Mouse (Mus musculus): ENCODE measurements around the gene Car11. TPM values are rescaled to one million over a fixed set of nuclear protein-coding genes. Genes with fewer than 3 reads are reported as not detected.
A peak's percentile ranks its signal among the peaks of the same experiment; 100 is the strongest.

Car11 gene
- polyA plus RNA-seq, 1 experiment from 2014 or later, result 39.8 TPM

DNA sequence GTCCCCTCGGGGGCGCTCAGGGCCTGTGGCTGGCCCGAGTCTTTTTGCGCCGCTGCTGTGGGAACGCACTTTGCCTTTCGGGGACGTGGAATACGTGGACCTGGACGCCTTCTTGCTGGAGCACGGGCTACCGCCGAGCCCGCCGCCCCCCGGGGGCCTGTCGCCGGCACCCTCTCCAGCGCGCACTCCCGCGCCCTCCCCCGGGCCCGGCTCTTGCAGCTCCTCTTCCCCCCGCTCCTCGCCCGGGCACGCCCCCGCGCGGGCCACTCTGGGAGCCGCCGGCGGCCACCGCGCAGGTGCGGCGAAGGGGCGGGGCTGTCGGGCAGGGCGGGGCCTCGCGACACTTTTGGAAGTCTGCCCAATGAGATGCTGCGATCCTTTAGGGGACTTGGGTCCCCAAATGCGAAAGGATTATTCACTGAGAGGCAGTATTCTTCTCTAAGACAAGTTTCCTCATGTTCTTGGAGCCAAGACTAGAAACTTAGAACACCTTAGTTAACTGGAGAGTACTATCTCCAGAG lies 7.1 kb downstream of the Car11 start:
- H3K4me1 ChIP-seq, result peaks cover 64% of the 10 kb centered on the region
- peak overlapping the region; percentile 70 for H3K27ac ChIP-seq (replicated peaks)
- WGBS, result under 1% methylated on average over 45 of the region's 45 CpGs
- ATAC-seq (replicated peaks), result no peak
- H3K36me3 ChIP-seq, result peaks cover 21% of the 10 kb centered on the region
- no peaks in the 10 kb centered on the region for H3K27me3 ChIP-seq
- peak overlapping the region; percentile 56 for H3K4me3 ChIP-seq
- peak overlapping the region; percentile 70 for H3K9ac ChIP-seq (replicated peaks)
- peak overlapping the region; percentile 98 for H3K4me2 ChIP-seq (replicated peaks)
- H3K9me3 ChIP-seq, result no peaks in the 10 kb centered on the region

DNA sequence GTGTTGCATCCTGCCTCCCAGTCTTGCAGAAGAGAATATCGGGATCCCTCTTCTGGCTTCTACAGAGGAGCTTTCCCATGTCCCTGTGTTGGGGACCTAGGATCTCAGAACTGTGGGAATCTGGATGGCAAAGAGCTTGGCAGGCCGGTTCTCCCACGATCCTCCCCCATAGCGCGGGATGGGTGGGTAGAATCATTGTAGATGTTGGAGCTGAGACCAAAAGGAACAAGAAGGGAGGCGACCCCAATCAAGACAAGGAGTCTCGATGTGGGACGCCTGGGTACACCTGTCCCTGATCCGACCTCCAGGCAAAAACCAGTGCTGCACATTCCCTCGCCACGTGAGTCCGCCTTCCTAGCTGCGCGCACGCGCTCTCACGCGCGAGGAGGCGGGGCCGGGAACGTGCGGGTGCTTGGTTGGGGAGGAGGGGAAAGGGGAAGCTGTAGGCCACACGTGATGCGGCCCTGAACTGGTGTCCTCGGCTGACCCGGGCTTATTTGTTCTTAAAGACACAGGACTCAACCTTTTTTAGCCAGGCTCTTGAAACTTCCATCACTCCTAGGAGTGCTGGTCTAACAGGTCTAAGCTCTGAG lies 7.8 kb downstream of the Car11 start:
- peak overlapping the region; percentile 70 for H3K27ac ChIP-seq (replicated peaks)
- ATAC-seq (replicated peaks), result no peak
- H3K36me3 ChIP-seq, result peaks cover 28% of the 10 kb centered on the region
- H3K4me1 ChIP-seq, result peaks cover 63% of the 10 kb centered on the region
- H3K9me3 ChIP-seq, result no peaks in the 10 kb centered on the region
- H3K4me3 ChIP-seq, result peak overlapping the region; percentile 56
- H3K4me2 ChIP-seq (replicated peaks), result peak overlapping the region; percentile 98
- peak overlapping the region; percentile 70 for H3K9ac ChIP-seq (replicated peaks)
- WGBS, result under 1% methylated on average over 27 of the region's 27 CpGs
- no peaks in the 10 kb centered on the region for H3K27me3 ChIP-seq

DNA sequence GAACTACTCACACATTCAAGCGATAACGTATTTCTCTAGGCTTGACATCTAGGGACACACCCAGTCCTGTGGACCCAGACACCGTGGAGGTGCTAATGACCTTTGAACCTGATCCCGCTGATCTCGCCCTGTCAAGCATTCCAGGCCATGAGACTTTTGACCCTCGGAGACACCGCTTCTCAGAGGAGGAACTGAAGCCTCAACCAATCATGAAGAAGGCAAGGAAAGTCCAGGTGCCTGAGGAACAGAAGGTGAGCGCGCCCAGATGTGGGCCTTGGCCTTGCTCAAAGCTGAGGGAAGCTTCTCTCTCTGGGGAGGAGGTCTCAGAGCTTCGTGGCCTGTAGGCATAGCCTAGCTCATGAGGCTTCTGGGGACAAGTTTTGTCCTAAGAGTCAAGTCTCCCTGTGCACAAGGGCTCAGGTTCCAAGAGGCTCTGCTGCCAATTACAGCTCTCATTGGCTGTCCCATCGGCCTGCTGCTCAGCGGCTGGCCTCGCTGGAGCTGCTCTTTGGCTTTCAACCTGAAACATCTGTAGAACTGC lies 8.6 kb downstream of the Car11 start:
- Histone ChIP-seq H3K36me3 (peaks cover 36% of the 10 kb centered on the region), H3K4me3 (no peak overlapping the region), H3K9ac (replicated peaks) (no peak overlapping the region), H3K27me3 (no peaks in the 10 kb centered on the region), H3K4me1 (peaks cover 58% of the 10 kb centered on the region), H3K27ac (replicated peaks) (peak overlapping the region; percentile 24), H3K9me3 (no peaks in the 10 kb centered on the region), H3K4me2 (replicated peaks) (peak overlapping the region; percentile 98)
- no peak for ATAC-seq (replicated peaks)
- 60% methylated on average over 13 of the region's 13 CpGs for WGBS

DNA sequence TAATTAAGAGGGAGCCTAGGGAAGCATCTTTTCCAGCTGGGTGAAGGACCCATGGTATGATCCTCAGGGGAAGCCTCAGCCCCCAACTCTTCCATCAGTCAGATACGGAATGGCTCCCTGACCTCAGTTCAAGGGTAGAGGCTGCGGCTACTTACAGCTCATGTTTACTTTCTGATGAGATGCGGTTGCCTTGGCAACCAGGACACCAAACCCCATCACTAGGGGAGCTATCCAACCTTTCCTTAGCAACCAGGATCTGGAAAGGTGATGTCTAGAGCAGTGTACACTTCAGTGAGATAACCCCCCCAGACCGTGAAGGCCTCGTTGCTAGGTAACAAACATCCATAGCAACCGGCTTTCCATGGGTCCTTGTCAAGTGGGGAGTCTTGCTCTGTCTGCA lies 9.4 kb downstream of the Car11 start:
- no peak overlapping the region for H3K4me3 ChIP-seq
- H3K9ac ChIP-seq (replicated peaks), result no peak overlapping the region
- H3K9me3 ChIP-seq, result no peaks in the 10 kb centered on the region
- peaks cover 54% of the 10 kb centered on the region for H3K4me1 ChIP-seq
- peak overlapping the region; percentile 98; the same call in 1 of the 2 replicates for H3K4me2 ChIP-seq (replicated peaks)
- peaks cover 38% of the 10 kb centered on the region for H3K36me3 ChIP-seq
- H3K27ac ChIP-seq (replicated peaks), result peak overlapping the region; percentile 69
- H3K27me3 ChIP-seq, result no peaks in the 10 kb centered on the region
- no peak for ATAC-seq (replicated peaks)
- WGBS, result 47% methylated on average over 6 of the region's 6 CpGs

DNA sequence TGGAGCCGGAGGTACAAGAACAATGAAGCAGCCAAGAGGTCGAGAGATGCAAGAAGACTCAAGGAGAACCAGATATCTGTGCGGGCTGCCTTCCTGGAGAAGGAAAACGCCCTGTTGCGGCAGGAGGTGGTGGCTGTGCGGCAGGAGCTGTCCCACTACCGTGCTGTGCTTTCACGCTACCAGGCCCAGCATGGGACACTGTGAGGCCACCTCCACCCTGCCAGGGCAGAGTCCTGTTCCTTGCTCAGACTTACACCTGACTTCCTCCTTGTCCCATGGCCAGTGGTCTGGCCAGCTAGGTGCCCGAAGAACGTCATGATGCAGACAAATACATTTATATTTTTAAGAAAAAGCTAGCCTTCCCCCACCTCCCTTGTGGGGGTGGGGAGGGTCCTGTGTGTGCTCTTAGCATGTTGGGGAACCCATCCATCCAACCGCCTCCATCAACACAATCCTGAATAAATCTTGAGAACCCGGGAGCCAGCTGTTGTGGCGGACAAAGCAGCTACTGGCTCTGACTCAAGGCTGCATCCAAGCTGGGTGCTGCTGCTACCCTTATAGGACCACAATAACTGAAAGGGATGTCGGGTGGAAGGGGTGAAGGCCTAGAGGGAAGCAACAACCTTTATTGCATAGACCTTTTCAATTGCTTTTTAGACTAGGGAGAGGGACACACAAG lies 10.2 kb downstream of the Car11 start:
- ATAC-seq (replicated peaks), result no peak
- no peak overlapping the region for H3K4me3 ChIP-seq
- H3K4me2 ChIP-seq (replicated peaks), result no peak overlapping the region

DNA sequence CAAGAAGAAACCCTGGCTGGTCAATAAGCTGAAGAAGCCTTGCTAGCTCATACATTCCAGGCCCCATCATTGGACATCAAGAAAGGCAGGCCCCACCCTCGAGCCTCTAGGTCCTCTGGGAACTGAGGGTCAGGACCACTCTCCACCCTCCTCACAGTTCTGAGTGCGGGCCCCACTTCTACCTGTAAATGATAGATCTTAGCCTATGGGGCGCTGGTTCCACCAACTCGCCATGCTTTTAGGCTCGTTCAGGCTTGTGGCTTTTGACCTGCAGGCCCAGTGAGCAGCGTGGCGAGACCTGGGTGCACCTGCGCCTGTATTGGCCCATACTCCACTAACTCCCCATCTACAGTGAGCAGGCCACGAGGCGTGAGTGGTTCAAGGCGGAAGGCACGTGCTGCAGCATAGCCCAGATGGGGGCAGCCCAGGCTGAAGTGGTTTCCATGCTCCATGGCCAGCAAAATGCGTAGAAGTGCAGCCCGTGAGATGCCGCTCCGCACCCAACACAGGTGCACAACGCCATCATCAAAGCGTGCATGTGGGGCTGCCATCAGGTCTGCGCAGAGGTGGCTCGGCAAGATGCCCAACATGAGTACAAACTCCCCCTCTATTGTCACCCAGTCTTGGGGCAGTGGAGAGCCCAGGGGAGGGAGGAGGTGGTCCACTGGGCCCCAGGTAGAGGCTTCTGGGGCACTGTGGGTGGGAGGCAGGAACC lies 11.0 kb downstream of the Car11 start:
- Histone ChIP-seq H3K36me3 (peaks cover 38% of the 10 kb centered on the region), H3K27ac (replicated peaks) (no peak overlapping the region; the same call in 1 of the 2 replicates), H3K4me2 (replicated peaks) (no peak overlapping the region), H3K9me3 (no peaks in the 10 kb centered on the region), H3K9ac (replicated peaks) (no peak overlapping the region), H3K4me1 (peaks cover 58% of the 10 kb centered on the region), H3K4me3 (no peak overlapping the region), H3K27me3 (no peaks in the 10 kb centered on the region)
- 93% methylated on average over 20 of the region's 20 CpGs for WGBS
- ATAC-seq (replicated peaks), result no peak

More for the DNA sequence above, 10.2 kb downstream of the Car11 start:
- Histone ChIP-seq H3K27ac (replicated peaks) (peak overlapping the region; percentile 69), H3K9ac (replicated peaks) (no peak overlapping the region), H3K27me3 (no peaks in the 10 kb centered on the region), H3K36me3 (peaks cover 38% of the 10 kb centered on the region), H3K4me1 (peaks cover 60% of the 10 kb centered on the region), H3K9me3 (no peaks in the 10 kb centered on the region)
- WGBS, result 79% methylated on average over 14 of the region's 14 CpGs

DNA sequence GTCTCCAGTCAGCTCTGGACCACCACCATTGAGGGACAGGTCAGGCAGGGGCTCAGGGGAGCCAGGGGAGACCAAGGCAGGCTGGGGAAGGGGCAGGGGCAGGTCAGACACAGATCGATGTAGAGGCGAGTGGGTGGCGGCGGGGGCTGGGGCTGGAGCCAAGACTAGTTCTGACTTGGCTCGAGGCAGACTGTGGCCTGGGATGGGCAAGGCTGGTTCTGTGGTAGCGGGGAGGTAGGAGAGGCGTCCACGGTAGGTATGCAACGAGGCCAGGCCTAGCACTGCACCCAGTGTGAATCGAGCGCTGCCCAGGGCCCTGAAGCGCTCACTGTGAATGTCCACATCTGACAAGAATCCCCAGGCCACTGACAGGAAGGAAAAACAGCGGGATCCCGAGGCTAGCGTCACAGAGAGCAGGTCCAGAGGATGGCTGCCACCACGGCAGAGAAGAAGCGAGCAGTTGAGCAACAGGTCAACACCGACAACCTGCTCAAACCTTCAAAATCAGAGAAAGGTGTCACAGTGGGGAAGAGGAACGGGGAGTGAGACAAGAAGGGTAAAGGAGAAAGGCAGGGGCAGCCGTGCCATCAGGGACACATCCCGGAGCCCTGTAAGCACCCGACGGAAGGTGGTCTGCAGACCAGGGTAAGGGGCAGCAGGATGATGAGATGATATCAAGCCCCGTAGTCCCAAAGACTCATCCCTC lies 11.8 kb downstream of the Car11 start:
- no peak for ATAC-seq (replicated peaks)

DNA sequence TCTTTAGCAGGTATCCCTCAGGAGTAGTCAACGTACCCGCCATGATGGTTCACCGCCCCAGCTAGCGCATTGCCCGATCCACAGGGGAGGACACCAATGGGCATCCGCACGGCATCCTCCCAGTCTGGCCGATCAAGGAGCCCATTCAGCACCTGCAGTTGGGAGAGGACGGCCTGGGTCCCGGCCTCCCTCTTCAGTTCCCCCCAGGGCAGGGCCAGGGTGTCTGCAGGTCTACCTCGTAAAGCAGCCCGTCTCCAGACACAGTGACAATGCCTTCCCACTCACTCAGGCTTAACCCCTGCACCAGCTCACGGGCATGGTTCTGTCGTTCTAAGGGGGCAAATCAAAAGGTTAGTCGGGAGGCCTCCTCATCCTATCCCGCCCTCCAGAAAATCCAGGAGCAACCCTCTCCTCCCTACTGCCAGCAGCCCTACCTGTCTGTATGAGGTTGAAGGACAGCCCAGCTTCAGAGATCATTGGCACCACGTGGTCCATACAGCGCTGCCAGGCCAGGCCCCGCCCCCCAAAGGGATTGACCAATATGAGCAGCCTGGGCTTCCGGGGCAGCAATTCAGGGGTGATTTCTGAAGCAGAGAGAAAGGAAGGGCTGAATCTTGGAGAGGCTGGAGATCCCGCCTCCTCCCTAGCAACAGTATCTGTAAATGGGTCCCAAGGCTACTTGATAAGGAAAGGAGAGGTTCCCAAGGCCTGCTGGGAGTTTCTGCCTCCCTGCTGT lies 12.5 kb downstream of the Car11 start:
- 89% methylated on average over 21 of the region's 21 CpGs for WGBS
- Histone ChIP-seq H3K9me3 (no peaks in the 10 kb centered on the region), H3K27ac (replicated peaks) (no peak overlapping the region), H3K4me3 (no peak overlapping the region), H3K27me3 (no peaks in the 10 kb centered on the region), H3K36me3 (peaks cover 38% of the 10 kb centered on the region), H3K4me1 (peaks cover 58% of the 10 kb centered on the region), H3K4me2 (replicated peaks) (no peak overlapping the region), H3K9ac (replicated peaks) (no peak overlapping the region)
- ATAC-seq (replicated peaks), result no peak

More for the DNA sequence above, 11.8 kb downstream of the Car11 start:
- Histone ChIP-seq H3K4me2 (replicated peaks) (no peak overlapping the region), H3K4me1 (peaks cover 58% of the 10 kb centered on the region), H3K4me3 (no peak overlapping the region), H3K9me3 (no peaks in the 10 kb centered on the region), H3K27ac (replicated peaks) (no peak overlapping the region), H3K36me3 (peaks cover 38% of the 10 kb centered on the region), H3K9ac (replicated peaks) (no peak overlapping the region), H3K27me3 (no peaks in the 10 kb centered on the region)
- 90% methylated on average over 24 of the region's 24 CpGs for WGBS

DNA sequence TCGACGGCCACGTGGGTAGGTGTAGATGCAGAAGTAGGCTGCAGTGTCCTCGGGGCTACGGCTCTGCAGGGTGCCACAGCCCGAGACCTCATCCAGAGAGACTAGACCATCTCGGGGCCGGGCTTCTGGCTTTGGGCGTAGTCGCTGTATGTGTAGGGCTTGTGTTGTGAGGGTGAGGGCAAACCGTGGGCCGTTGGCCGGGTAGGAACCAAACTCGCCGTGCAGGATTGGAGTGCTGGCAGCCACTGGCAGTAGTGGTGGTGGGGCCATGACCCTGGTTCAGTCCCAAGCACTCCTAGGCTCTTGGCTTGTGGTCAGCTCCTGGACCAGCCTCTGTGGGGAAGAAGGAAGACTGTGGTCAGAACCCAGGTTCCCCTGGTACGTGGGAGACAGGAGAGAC lies 13.8 kb downstream of the Car11 start:
- Histone ChIP-seq H3K4me2 (replicated peaks) (no peak overlapping the region), H3K4me3 (no peak overlapping the region), H3K4me1 (peaks cover 47% of the 10 kb centered on the region), H3K9me3 (no peaks in the 10 kb centered on the region), H3K27me3 (no peaks in the 10 kb centered on the region), H3K36me3 (peaks cover 38% of the 10 kb centered on the region), H3K9ac (replicated peaks) (no peak overlapping the region), H3K27ac (replicated peaks) (no peak overlapping the region)
- WGBS, result 94% methylated on average over 16 of the region's 16 CpGs
- ATAC-seq (replicated peaks), result no peak

DNA sequence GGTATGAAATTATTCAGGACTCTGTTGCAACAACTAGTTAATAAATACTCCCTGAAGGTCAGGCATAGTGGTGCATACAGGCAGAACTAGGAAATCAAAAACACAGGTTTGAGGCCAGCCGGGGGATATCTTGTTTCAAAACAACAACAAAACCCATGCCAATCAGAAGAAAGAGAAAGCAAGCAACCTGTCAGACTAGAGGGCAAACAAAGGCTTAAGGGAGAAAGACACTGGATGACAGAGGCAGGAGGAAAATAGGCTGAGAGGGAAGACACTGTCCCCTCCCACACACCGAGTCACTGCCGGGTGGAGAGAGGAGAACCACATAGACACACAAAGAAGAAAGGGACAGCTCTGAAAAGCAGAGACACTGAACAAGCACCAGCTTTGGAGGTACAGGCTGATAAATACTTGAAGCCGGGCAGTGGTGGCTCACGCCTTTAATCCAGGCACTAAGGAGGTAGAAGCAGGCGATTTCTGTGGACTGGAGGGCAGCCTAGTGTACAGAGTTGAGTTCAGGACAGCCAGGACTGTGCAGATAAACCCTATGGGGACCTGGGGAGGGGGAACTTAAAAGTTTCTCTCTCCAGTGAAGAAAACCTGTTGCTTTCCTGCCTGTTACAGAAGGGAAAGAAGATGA lies 14.4 kb downstream of the Car11 start:
- Histone ChIP-seq H3K9me3 (no peaks in the 10 kb centered on the region), H3K4me1 (peaks cover 47% of the 10 kb centered on the region), H3K4me2 (replicated peaks) (peak overlapping the region; percentile 88), H3K27me3 (no peaks in the 10 kb centered on the region), H3K4me3 (peak overlapping the region; percentile 81), H3K9ac (replicated peaks) (peak overlapping the region; percentile 80; the same call in 1 of the 2 replicates), H3K36me3 (peaks cover 38% of the 10 kb centered on the region), H3K27ac (replicated peaks) (no peak overlapping the region)
- WGBS, result 86% methylated on average over 6 of the region's 6 CpGs
- no peak for ATAC-seq (replicated peaks)
